Mouse (Mus musculus): Measurements from ENCODE around the gene Btbd35f28.

The Btbd35f28 gene

DNA sequence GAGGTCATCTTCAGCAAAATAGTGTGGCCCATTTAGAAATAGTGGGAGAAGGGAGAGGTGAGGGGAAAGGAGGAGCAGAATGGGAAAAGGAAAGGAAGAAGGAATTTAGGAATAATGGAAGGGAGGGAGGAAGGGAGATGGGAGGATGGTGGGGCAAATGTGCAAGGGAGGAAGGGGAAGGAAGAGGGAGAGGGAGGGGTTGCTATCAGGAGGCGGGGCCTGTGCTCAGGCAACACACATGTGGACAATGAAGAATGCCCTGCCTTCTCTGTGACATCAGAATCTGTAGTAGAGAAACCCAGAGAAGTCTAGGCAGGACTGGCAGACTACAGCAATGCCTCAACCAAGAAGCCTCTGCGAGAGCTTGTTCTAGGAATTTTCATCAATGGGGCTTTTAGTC, at the start of gene Btbd35f28:
TSS of gene Btbd35f28 (plus strand) at position 301 of the 400 bp plus-strand sequence.
- WGBS: no CpG with 5 or more reads among the region's 2 CpGs
